Mouse (Mus musculus): Measurements from ENCODE around the gene Lpar4.

DNA sequence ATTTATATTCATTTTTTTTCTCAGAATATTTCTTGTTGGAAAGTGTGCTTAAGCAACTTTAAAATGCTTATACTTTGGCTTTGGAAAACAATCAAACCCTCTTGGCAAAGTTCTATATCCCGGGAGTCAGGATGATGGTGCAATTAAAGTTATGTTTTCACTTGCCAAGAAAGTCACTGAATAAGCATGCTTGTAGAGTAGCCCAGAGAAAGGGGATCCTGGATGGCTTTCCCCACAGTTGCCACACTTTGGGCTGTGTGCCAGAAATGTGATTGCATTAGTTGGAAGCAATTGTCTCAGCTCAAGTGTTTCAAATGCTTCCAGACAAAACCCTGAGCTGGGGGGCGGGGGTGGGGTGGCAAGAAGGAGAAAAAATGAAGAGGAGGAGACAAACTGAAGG lies 43.9 kb downstream of the Lpar4 start:
- TF ChIP-seq CTCF (IDR thresholded peaks at IDR 0.05), result no peak
- TF ChIP-seq POLR2A (IDR thresholded peaks at IDR 0.05; ENCODE audit: insufficient read depth, low read depth, low read length), result no peak
- TF ChIP-seq EP300 (IDR thresholded peaks at IDR 0.05; ENCODE audit: insufficient read depth, low read depth, low read length), result no peak

Data from heart, adult 2 months (tissue).